Mouse (Mus musculus) right cerebral cortex, adult 2 months (tissue): ENCODE data around the gene Zmat5.

ENCODE experiments used
- DNase-seq, 2 experiments: peaks; one replicate each; pipeline ENCODE4 v3.0.0; 2021 to 2022; ENCODE audit warnings: low spot score in 2 of 2

The Zmat5 gene

GRCm38 (mm10) chr11:4704072-4704964 lies at the start of gene Zmat5, which contains the start of gene Uqcr10:
Gene Zmat5 (plus strand): TSS chr11:4704678.
Gene Uqcr10 (minus strand): TSS chr11:4704342.
- peak; percentile 92 to 93 for DNase-seq

DNA sequence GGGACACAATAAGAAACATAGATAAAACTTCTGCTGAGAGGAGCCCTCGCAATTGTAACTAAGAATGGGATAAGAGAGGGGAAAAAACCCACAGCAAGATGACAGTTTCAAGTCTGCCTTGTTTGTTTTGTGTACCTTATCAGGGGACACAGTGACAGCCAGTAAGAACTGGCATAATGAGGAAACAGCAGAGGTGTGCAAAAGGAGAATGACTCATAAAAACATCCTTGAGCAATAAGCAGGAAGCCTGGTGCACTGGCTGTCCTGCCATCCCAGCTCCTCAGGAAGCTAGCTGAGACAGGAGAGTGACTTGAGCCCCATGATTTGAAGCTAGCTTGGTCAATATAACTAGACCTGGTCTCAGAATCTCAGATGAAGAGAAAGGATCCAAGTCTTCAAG lies 44.7 kb upstream of the Zmat5 start:
- DNase-seq: no peak

DNA sequence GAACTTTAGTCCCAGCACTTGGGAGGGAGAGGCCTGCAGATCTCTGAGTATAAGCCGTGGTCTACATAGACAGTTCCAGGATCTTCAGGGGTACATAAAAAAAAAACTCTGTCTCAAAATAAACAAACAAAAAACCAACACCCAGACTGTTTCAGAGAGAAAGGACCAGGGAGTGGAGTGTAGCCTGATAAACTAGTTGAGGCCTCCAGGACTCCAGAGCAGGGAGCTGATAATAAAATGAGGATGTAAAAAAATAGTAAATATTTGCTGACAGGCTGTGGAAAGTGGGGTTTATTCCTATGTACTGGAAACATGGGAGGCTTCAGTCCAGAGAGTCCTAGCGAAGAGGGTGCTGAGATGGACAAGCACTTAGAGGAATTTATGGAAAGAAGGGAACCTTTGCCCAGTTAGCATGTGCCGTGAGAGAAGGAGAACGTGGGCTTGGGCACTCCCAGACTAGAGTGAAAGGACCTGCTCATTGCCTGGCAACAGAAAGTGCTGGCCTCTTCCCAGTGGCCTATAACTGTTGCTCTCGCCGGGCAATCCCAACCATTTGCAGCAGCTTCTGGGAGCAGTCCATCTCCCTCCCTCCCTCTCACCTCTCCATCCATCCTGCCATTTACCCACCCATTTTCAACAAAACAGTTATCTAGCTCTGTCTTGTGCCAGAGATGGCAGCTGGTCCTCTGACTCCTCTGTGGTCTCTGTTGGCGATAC lies 44.0 kb upstream of the Zmat5 start:
- DNase-seq: no peak

GRCm38 (mm10) chr11:4661324-4661723 lies 43.2 kb upstream of the Zmat5 start:
- peak; percentile 18 to 20 for DNase-seq

GRCm38 (mm10) chr11:4661871-4662495 lies 42.5 kb upstream of the Zmat5 start:
- peak; percentile 22 to 36 for DNase-seq

GRCm38 (mm10) chr11:4662496-4662878 lies 42.0 kb upstream of the Zmat5 start:
- peak in 1 of 2 experiments; percentile 17 for DNase-seq

DNA sequence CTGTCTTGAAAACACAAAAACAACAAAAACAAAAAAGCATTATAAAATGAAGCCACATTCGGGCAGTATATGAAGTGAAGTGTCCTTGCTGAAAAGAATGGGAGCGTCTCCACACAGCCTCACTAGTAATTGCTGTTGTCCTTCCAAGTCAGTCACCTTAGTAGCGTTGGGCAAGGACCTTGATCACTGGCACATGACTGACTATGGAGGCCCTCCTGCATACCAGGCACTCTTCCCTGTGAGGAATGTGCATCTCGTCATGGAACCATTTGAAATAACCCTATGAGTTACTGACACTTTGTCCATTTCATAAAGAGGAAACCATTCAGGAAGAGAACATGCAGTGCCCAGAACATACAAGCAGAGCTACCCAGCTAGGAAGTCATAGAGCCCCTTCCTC lies 32.7 kb upstream of the Zmat5 start:
- DNase-seq: no peak

- no peak for DNase-seq
These were observed 29.9 kb upstream of the Zmat5 start for GRCm38 (mm10) chr11:4674593-4674992.

DNA sequence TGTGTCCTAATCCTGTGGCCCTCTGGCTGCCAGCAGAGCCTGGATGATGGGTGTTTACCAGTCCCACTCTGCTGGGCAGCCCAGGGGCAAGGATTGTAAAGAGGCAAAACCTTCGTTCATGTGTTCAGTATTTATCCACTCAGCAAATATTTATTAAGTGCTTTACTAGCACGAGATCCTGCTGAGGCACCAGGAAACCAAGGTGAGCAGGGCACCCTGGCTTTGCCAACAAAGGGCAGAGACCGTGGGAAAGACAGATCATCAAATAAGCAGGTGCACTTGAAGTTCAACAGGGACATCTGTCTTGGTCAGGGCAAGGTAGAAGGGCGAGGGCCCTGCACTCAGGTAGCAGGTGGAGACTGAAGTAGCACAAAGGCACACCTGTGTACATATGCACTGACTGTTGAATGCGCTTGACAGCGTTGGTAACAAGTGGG lies 29.3 kb upstream of the Zmat5 start:
- DNase-seq: no peak

DNA sequence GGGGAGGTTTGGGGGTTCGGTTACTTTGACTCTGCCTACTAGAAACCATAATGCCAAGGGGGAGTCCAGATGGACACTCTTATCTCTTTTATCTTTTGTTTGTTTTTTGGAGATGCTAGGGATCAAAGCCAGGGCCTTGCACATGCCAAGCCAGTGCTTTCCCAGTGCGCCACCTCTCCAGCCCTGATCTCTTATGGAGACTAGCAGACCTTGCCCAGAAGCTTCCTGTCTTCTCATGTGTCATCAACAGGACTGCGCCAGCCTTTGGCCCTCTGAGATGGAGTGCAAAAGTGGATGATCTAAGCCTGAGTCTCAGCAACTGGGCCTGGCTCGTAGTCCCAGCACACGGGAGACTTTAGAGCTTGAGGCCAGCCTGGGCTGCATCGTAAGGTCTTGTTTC lies 28.8 kb upstream of the Zmat5 start:
- DNase-seq: no peak

DNA sequence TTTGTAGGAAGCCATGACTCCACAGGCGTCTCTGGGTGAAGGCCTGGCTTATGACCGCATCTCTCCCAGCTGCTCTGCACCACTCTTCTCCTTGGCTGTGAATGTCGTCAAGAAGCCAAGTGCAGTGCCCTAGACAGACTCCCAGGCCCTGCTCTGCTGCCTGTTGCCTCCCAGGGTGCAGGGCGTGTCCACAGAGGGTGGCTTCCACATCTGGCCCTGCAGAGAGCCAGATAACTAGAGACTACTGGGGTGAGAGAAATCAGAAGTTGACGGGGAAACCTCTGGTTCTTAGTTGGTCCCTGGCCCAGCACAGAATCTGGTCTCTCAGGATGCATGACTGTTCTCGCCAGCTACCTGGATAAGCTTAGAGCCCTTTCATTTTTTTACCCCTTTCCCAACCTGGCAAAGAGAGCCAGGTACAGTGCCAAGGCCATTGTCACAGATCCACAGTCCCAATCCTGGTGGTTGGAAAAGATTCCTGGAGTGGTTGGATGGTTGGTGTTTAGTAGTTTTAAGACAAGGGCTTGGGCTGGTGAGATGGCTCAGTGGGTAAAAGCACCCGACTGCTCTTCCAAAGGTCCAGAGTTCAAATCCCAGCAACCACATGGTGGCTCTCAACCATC lies 27.1 kb upstream of the Zmat5 start:
- DNase-seq: no peak

DNA sequence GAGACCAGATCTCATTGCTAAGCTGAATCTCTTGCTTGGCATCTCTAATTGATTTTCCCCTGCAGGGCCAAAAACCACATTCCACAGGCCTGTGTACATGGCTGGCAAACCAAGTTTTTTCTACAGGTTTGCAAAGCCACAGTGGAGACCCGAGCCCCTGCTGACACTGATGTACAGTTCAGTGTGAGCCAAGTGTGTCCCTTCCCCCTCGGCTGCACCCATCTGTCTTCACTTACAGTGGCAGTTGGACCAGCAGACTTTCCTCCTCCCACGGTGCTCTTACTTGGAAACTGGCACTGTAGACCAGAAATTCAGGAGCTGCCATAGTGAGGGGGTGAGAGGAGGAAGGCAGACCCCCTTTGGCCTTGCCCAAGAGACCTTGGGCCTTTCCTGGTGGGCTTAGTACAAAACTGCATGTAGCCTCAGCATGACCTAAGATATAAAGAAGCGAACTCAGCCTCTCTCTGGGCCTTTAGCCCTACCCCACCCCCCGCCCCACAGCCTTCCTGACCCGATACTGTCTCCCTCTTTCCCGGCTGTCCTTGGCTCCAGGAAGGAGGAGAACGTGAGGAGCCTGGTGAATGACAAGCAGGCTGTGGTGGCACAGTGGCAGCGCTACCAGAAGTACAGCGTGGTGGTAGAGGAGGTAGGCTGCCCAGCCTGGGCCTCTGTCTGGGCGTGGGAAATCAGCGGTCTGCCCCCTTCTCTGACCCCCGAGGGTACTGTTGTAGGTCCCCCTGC lies 25.6 kb upstream of the Zmat5 start:
- peak; percentile 68 to 82 for DNase-seq

- DNase-seq: peak; percentile 48 to 56
These were observed 25.0 kb upstream of the Zmat5 start for GRCm38 (mm10) chr11:4679441-4679832.

DNA sequence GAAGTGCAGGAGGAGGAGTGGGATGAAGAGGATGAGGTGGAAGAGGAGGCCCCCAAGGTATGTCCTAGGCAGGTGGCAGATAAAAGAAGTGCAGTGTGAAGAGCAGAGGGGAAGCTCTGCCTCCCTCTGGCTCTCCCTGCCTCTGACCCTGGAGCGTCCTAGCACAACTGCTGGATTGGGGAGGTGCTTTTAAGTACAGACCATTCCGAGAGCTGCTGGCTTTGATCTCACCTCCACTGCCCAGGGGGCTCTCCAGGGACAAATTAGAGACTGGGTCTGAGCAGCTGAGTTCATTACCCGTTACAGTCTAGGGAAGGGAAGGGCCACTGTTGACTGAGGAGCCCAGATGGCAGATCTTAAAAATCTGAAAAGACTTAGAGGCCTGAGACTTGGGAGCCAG lies 24.4 kb upstream of the Zmat5 start:
- no peak for DNase-seq

DNA sequence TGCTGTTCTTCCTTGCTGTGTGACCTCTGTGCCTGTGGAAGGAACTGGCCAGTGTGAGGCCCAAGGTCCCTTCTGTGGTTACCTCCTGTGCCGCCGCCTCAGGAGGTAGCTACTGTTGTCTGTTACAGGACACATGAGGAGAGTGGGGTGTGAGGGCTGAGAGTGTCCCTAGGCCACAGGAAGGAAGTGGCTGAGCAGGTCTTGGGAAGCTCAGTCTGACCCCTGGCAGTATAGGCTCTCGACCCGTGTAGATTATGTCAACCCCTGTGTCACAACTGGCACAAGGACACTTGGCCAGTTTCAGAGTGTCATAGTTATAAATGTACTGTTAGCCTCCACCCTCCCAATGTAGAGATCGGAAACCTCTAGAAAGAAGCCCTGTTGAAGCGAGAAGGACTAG lies 21.0 kb upstream of the Zmat5 start:
- DNase-seq: no peak

- no peak for DNase-seq
These were observed 20.3 kb upstream of the Zmat5 start for GRCm38 (mm10) chr11:4684186-4684585.

- no peak for DNase-seq
These were observed 19.4 kb upstream of the Zmat5 start for GRCm38 (mm10) chr11:4685071-4685470.

DNA sequence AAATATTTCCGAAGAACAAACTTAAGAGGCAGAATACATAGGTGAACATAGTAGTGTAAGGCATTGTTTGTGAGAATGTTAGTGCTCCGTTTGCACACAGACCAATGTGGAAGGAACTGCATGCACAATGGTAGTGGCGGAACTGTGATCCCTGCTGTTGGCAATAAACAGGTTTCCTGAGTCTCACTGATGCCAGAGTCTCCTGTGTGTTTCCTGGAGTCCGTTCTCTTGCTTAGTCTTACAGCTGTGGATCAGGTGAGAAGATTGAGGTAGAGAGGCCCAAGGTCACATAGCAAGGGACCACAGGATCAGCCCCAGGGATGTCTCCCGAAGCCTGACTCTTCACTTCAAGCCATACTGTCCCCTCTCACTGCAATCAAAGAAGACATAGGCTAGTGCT lies 19.0 kb upstream of the Zmat5 start:
- no peak for DNase-seq

GRCm38 (mm10) chr11:4687027-4687426 lies 17.5 kb upstream of the Zmat5 start:
- DNase-seq: no peak

DNA sequence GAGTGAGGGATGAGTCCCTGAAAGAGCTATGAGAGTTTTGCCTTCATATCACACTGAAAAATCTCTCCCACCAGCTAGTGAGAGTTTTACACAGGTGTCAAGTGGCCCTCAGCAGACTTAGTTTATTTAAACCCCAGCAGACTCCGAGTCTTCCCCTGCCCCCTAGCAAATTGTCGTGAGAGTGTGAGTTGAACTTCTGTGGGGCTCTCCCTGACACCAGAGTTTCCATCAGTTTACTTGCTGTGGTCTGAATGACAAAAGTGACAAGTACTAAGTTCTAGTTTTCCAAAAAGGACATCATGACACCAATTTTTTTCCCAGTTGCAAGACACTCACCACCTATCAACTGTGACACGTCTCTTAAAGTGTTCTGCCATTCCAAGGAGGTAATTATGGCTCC lies 16.6 kb upstream of the Zmat5 start:
- DNase-seq: no peak

DNA sequence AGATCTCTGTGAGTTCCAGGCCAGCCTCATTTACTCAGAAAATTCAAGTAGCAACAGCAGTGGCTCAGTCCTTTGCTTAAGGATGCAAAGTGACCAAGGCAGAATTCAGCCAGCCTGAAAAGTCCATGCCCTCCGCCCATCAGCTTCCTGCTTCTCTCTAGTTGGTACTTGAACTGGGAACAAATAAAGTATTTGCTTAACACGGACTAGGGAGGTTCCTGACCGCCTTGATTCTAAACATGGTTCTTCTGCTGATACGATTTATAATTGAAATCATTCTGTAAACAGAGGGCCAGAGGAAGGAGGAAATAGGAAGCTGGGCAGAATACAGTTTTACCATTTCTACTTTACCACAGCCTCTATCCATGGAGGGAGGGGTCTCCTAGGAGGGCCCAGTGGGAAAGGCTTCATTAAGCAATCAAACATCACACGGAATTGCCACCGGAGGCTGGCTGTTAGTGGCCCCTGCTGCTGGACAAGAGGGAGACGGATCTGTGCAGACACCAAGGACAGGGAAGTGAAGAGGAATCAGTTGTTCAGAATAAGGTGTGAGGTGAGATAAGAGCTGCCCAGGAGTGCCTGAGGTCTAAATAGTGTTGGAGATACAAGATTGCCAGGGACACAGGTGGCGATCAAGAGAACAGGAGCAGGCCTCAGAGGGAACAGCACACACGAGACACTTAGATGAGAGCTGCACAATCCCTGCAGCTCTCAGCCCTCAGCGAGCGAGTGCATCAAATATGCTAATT lies 15.7 kb upstream of the Zmat5 start:
- DNase-seq: no peak
